Mouse (Mus musculus): ENCODE measurements around the gene Gm3633. TPM values are rescaled to one million over a fixed set of nuclear protein-coding genes. Genes with fewer than 3 reads are reported as not detected.

Gm3633 gene
- not detected for polyA plus RNA-seq (2017; shearing (Covaris generic))

GRCm38 (mm10) chr14:42641817-42642216, at the start of gene Gm3633:
Gene Gm3633, minus strand, starts transcription at chr14:42641917.

GRCm38 (mm10) chr14:42655638-42656037, 13.9 kb upstream of the Gm3633 start, which contains the start of gene Gm10378:
Gene Gm10378, plus strand, starts transcription at chr14:42655938.

GRCm38 (mm10) chr14:42599782-42600181, 41.9 kb downstream of the Gm3633 start, which contains the start of gene Gm17124:
Gene Gm17124, minus strand, starts transcription at chr14:42599882.

Other genes with a start within 250 kb of the Gm3633 start
- gene Gm8005, start 202.2 kb downstream of the Gm3633 start, polyA plus RNA-seq (2017; shearing (Covaris generic)) = not detected
- not detected for gene Gm8011, start 178.0 kb downstream of the Gm3633 start, polyA plus RNA-seq (2017; shearing (Covaris generic))
- not detected for gene Gm8020, start 139.6 kb downstream of the Gm3633 start, polyA plus RNA-seq (2017; shearing (Covaris generic))
- not detected for gene Gm8024, start 117.6 kb downstream of the Gm3633 start, polyA plus RNA-seq (2017; shearing (Covaris generic))
- gene Gm17124, start 42.0 kb downstream of the Gm3633 start, polyA plus RNA-seq (2017; shearing (Covaris generic)) = not detected
- not detected for gene Gm10378, start 14.0 kb upstream of the Gm3633 start, polyA plus RNA-seq (2017; shearing (Covaris generic))
- gene Gm3015, start 126.9 kb upstream of the Gm3633 start, polyA plus RNA-seq (2017; shearing (Covaris generic)) = not detected
- not detected for gene Gm10377, start 156.1 kb upstream of the Gm3633 start, polyA plus RNA-seq (2017; shearing (Covaris generic))
- not detected for gene Gm21977, start 211.6 kb upstream of the Gm3633 start, polyA plus RNA-seq (2017; shearing (Covaris generic))

Measured in CD4-positive, CD25-positive, alpha-beta regulatory T cell (primary cell).